Mouse (Mus musculus) layer of hippocampus, postnatal 14 days (tissue): ENCODE data around the gene Sympk. TPM values are rescaled to one million over a fixed set of nuclear protein-coding genes. Genes with fewer than 3 reads are reported as not detected.

ENCODE experiments used
- DNase-seq, 2 experiments: peaks; one replicate each; pipeline ENCODE4 v3.0.0; 2021 to 2022; ENCODE audit warnings: low spot score in 2 of 2, mixed read lengths in 1 of 2
- long read RNA-seq, 2 experiments: library from polyadenylated mRNA; stranded (forward); transcript quantifications; one replicate each; pipeline ENCODE4 v2.0.0; 2021
- total RNA-seq, 2 experiments: library from RNA; stranded (reverse); gene quantifications; 2 replicates each; pipeline ENCODE4 v1.2.3; 2021

Sympk gene
- total RNA-seq: 100 to 1,000 TPM; 103 to 105 TPM
- long read RNA-seq, experiment 1, full-length matches to known transcripts: 3 of 13 reads
- long read RNA-seq, experiment 1, partial matches to known transcripts: 4 of 13 reads
- long read RNA-seq, experiment 1, other reads (novel, unspliced or antisense): 6 of 13 reads
- long read RNA-seq, experiment 2, full-length matches to known transcripts: 2 of 14 reads
- long read RNA-seq, experiment 2, partial matches to known transcripts: 8 of 14 reads
- long read RNA-seq, experiment 2, other reads (novel, unspliced or antisense): 4 of 14 reads

DNA sequence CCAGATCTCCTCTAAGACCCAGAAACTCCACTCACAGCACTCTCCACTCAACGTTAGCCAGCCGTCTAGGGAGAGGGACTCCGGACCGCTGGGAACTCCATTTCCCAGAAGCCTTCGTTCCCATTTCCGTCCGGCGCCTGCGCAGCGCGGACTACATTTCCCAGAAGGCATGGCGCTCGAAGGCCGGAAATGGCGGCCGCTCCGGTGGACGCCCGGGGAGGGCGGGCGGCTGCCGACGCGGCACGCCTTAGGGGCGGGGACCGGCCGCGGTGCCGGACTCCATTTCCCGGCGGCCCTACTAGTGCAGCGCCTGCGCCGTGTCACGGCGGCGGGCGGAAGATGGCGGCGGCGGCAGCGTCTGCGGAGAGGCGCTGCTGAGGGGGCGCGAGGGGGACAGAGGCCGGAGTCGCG lies at the start of gene Sympk:
TSS of gene Sympk (plus strand) at position 282 of the 411 bp plus-strand sequence.
- peak; percentile 91 to 95 for DNase-seq

DNA sequence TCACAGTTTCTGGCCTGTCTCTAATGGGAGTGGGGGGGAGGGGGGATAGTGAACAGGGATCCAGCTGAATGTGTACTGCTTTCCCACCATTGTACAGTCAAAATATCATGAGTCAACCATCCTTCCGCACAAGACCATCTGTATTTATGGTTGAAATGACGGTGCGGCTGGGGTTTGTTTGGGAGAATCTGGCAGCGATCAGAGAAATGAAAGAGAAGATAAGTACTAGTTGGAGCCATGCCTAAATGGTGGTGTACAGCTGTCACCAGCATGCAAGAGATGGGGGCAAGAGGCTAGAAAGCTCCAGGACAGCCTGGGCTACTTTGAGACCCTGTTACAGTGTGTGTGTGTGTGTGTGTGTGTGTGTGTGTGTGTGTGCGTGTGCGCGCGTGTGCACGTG lies 45.8 kb upstream of the Sympk start:
- DNase-seq: peak in 1 of 2 experiments; percentile 68

DNA sequence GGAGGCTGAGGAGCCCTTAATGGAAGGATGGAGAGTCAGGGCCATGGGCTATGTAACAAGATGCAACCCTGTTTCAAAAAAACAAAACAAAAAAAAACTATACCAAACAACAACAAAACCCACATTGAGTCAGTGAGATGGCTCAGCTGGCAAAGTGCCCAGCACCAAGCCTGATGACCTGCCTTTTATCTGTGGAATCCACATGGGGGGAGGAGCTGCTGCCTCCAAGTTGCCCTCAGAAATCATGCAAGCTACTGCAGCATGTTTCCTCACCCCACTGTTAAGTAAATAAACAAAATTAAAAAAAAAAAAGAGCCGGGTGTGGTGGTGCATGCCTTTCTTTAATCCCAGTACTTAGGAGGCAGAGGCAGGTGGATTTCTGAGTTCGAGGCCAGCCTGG lies 37.7 kb upstream of the Sympk start:
- no peak for DNase-seq

DNA sequence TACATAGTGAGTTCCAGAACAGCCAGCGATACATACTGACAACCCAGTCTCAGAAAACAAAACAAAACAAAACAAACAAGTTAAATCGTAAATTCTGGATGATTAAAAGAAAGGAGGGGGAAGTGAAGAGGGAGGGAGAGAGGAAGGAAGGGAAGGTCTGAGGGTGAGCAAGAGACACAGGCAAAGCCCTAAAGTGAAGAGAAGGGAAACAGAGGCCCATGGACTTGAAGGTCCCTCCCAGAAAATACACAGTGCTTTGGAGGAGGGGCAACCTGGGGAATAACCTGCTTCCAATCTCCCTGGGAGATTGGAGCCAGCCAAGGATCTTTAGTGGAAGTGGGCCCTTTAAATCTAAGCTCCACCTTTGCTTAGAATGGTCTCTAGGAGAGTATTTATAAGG lies 37.1 kb upstream of the Sympk start, which contains the start of gene Nanos2:
TSS of gene Nanos2 (plus strand) at position 301 of the 400 bp plus-strand sequence.
- no peak for DNase-seq

DNA sequence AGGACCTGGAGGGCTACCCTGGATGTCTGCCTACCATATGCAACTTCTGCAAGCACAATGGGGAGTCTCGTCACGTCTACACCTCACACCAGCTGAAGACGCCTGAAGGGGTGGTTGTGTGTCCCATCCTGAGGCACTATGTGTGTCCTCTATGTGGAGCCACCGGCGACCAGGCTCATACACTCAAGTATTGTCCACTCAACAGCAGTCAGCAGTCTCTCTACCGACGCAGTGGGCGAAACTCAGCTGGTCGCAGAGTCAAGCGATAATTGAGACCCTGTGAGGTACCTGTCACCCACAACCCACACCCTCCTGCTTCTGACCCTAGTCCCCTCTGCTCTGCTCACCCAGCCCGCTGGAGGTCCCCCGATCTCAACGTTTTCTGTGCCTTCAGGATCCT lies 36.4 kb upstream of the Sympk start:
- no peak for DNase-seq

DNA sequence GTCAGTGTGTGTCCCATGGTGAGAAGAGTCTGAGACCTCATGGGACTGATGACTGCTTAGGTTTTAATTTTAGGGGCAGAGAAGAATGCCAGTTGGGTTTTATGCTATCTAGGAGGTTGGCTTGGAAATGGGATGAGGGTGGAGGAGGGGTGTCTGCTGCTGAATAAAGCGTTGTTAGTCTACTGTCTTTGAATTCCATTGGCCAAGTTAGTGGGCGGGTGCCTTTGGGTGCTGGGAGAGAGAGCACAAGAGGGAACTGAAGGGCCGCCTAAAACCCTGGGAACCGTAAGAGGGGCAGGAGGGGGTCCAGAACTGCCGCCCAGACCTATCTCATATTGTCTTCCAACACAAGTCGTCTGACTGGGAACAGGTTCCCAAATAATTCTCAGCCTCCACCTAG lies 35.4 kb upstream of the Sympk start:
- DNase-seq: no peak

DNA sequence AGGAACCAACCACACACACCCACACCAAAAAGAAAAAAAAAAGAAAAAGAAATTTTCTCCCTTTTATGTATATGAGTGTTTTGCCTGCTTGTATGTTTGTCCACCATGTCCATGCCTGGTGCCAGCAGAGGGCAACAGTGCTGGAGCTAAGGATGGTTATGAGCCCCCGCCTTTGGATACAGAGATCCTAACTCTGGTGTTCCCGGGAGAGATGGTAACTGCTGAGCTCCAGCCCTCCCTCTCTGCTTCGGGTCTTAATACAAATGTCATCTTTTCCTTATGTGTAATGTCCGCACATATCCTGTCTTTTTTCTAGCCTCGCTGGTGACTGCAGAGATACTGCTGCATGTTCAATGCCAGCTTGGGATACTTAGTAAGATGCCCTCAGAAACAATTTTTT lies 34.2 kb upstream of the Sympk start:
- no peak for DNase-seq

DNA sequence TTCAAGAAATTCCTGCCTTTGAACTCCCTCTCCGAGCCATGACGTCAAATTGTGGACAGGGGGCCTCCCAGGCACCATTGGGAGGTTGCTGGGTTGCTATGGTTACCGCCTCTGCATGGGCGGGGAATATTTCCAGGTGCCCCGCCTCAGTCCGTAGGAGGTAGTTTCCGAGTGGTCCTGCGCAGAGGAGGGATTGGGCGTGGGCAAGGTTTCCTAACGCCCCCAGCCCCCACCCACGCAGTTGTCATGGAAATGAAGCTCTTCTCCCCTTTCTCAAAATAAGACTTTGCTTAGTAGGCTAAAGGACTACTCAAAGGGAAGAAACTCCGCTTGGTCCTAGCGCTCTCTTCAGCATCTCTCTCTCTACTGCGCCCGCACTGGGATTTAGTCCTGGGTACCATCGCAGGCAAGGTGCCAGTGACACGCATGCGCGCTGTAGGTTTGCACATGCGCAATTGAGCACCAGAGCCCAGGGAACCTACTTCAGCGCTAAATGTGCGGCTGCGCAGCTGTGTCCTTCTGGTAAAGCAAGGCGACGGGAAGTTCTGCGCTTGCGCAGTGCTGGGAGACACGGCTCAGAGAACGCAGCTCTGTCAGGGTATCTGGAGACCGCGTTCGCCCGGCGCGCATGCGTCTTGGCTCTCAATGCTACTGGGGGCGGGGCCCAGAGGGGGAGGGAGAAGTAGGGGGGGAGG lies 33.4 kb upstream of the Sympk start, which contains the start of gene Mypop:
TSS of gene Mypop (plus strand) at position 645 of the 695 bp plus-strand sequence.
- peak; percentile 100 for DNase-seq

DNA sequence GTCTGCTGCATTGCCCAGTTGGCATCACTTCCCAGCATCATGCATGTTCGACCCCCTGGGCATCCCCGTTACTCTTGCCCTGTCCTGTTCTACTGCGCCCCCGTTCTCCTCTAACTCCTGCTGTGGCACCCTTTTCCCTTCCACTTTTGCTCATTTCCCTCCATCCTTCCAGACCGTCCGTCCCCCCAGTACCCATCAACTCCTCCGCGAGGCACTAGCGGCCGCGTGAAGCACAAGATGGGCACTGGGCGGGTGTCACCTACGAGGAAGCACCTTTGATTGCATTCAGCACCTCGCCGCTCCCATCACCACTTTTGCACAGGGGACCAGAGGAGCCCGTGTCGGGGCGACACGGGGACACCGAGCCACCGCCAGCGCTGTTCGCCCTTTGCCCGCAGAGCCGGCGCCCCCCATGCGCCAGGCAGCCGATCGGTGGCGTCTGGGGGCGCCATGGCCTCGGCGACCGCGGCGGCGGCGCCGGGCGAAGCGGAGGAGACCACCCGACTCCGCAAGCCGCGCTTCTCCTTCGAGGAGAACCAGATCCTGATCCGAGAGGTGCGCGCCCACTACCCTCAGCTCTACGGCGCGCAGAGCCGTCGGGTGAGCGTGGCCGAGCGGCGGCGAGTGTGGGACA lies 32.4 kb upstream of the Sympk start:
- DNase-seq: peak in 1 of 2 experiments; percentile 51

DNA sequence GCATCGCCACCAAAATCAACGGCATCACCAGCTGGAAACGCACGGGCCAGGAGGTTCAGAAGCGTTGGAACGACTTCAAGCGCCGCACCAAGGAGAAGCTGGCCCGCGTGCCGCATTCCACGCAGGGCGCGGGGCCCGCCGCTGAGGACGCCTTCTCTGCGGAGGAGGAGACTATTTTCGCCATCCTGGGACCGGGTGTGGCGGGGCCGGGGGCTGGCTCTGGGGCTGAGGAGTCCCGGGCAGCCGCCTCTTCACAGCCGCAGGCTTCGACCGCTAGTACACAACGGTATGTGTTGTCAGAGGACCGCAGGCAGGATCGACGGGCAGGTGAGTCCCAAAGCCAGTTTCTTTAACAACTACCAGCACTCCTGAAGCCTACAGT lies 31.9 kb upstream of the Sympk start:
- DNase-seq: no peak

DNA sequence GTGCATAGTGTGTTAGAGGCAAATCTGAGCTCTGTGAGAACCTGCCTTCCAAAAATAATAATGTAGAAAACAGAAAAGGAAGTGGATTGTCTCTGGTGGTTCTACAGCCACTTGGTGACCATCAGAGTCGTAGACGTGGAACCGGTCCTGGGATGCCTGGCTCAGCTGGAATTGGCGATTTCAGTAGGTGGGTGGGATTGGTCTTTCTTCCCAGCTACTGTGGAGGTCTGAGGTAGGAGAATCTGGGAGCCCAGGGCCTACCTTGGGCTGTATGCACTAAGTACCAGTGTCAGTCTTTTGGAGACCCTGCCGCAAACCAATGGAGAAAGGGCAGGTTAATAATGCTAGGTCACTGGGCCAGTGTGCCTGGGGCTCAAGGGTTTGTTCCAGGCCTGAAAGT lies 31.1 kb upstream of the Sympk start:
- DNase-seq: no peak

DNA sequence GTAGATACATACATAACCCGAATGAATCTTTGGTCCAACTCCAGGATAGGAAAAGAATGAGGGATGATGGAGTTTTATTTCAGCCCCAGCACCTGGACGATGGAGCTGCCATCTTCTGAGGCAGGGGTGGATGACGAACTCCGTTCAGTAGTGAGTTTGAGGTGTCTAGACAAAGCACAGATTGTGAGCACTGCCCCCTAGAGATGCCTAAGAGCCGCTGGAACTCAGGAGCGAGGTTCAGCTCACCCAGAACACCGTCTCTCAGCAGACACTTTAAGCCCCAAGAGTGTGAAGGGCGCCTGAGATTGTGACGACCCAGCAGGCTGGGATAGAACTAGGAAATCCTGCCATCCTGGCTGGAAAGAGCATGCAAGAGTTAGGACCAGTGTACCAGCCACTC lies 25.3 kb upstream of the Sympk start:
- DNase-seq: no peak

DNA sequence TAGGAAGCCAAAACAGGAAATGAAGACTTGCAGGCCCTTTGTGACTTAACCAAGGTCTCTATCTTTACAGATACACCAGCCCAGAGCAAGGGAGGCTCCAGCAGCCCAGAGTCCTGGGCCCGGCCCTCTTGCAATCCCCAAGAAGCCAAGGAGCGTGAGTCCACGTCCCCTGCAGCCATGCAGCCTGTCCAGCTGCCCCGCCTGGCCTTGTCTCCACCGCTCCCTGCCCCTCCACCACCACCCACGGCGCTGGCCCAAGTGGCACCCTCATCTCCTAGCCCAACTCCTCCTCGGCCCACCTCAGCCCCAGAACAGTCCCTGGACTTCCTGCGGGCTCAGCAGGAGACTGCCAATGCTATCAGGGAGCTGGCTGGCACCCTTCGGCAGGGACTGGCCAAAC lies 23.8 kb upstream of the Sympk start:
- no peak for DNase-seq

DNA sequence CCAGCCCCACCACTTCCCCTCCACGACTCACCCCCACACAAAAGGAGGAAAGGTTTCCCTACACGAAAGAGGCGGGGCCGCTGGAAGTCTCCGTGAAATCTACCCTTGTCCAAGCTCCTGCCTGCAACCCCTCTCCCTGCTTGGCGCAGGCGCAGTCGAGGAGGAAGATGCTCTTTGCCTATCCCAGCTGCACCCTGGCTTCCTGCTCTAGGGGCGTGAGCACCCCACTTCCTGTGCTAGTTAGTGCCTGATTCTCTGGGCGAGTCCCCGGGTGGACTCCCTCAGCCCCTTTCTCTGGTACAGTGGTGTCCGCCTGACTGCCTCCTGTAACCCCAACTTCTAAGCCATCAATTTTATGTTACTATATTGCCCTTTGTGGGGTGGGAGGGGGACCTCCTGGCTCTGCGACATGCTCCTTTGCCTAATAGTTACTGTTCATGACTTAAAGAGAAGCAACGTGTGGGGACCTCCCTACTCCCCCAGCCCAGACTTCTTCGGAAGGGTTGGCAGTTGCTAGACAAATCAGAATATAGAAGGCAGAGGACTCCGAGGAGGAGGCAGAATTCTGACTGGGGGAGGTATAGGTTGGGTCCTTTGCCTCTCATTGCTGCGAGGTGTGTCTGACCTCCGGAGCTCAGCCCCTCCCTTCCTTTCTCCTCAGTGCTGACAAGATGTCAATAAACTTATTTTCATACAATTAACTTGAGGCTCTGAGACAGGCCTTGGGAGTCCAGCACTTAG lies 22.9 kb upstream of the Sympk start:
- no peak for DNase-seq

DNA sequence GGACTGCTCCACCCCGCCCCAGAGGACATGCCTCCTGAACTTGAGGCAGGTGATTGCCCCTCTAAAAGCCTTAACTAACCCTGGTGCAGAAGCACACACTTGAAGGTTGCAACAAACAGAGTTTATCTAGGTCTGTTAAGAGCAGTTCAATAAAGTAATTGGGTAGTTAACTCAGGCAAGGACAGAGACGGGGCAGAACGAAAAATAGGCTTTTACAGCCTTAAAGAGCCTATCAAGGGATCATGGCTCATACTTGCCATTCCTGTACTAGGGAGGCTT lies 22.4 kb upstream of the Sympk start:
- no peak for DNase-seq

DNA sequence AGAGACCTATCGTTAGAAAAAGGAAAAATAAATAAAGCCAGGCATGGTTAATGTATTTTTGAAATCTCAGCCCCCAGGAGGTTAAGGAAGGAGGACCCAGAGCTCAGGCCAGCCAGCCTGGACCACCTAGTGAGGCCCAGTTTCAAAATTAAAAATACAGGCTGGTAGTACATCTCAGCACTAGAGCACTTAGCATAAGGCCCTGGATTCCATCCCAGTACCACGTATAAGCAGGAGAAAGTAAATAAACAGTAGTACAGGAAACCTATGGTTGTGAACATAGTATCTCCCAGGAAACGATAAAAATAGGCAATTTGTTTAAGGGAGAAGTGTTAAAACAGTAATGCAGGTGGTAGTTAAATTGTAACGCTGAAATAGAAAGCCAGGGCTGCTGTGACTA lies 22.1 kb upstream of the Sympk start:
- no peak for DNase-seq

DNA sequence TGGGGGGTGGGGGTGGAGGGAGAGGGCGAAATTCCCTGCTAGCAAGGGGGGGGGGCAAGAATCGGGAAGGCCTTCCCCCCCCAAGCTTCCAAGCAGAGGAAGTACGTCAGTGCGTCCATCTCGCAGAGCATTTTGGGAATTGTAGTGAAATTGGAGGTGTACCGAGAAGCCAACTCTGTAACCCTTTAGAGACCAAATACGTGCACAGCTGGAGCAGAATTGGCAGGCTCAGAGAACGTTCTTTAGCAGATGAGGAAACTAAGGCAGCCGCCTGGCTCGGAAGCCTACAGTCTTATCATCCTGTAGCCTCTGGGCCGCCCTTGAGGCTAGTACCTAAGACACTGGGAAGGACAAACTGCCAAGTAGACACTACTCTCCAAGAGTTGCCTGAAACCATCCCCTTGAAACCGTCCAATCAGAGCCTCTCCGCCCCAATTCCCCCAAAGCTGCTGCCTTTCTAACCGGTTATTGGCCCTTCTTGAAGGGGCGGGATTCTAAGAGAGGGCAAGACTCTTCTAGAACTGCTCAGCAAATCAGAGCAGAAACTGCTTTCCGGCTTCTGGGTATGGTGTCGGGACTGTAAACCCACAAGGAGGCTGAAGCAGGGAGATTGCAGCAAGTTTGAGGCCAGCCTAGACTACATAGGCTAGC lies 21.2 kb upstream of the Sympk start:
- DNase-seq: peak; percentile 73 to 91

DNA sequence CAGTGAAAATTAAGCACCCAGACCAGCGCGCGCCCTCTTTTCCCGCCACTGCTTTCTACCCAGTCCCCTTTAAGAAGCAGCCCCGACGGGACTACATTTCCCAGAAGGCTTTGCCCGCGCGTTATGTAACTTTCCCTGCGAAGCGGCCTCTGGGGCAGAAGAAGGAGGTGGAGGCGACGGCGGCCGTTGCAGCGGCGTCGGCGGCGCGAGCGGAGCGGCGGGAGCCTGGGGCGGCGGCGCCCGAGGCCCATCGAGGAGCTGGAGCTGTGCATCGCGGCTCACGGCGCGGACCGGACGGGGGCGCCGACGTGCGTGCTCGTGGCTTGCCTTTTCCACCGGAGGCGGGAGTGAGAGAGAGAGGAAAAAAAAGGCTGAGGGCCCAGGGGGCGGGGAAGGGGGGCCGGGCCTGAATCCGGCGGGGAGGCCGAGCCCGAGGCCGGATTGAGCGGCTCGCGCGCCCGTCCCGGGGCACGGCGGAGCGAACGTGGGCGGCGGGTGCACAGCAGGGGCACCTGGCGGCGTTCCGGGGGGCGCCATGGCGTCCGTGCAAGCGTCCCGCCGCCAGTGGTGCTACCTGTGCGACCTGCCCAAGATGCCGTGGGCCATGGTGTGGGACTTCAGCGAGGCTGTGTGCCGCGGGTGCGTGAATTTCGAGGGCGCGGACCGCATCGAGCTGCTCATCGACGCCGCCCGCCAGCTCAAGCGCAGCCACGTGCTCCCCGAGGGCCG lies 20.1 kb upstream of the Sympk start, which contains the start of gene Irf2bp1:
TSS of gene Irf2bp1 (plus strand) at position 143 of the 729 bp plus-strand sequence.
- DNase-seq: peak; percentile 95 to 96

DNA sequence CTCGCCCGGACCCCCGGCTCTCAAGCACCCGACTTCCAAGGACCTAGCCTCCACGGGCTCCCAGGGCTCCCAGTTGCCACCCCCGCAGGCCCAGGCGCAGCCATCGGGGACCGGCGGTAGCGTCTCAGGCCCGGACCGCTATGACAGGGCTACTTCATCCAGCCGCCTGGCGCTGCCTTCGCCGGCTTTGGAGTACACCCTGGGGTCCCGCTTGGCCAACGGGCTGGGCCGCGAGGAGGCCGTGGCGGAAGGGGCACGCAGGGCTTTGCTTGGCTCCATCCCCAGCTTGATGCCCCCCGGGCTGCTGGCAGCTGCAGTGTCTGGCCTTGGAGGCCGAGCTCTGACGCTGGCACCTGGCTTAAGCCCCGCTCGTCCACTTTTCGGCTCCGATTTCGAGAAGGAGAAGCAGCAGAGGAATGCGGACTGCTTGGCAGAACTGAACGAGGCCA lies 19.5 kb upstream of the Sympk start:
- DNase-seq: no peak

DNA sequence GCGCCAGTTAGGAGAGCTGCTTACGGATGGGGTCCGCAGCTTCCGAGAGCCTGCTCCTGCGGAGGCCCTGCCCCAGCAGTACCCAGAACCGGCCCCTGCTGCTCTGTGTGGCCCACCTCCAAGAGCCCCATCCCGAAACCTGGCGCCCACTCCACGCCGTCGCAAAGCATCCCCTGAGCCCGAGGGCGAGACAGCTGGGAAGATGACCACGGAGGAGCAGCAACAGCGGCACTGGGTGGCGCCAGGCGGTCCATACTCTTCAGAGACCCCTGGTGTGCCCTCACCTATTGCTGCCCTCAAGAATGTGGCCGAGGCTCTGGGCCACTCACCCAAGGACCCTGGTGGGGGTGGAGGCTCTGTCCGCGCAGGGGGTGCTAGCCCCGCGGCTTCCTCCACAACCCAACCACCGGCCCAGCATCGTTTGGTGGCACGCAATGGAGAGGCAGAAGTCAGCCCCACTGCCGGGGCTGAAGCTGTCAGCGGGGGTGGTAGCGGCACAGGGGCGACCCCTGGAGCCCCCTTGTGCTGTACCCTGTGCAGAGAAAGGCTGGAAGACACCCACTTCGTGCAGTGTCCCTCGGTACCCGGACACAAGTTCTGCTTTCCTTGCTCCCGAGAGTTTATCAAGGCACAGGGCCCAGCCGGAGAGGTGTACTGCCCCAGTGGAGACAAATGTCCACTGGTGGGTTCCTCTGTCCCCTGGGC lies 18.6 kb upstream of the Sympk start:
- DNase-seq: no peak
